Mouse (Mus musculus) E14TG2a.4 (cell line): ENCODE measurements around the gene BC049352.

Source experiments
- H3K27me3 ChIP-seq: 2 replicates; pipeline ENCODE4 v1.6.1; 2014; ENCODE audit warnings: low read length, control low read depth; ENCODE audit not compliant: insufficient read depth
- H3K36me3 ChIP-seq: 2 replicates; pipeline ENCODE4 v1.6.1; 2014; ENCODE audit warnings: low read length, control low read depth; ENCODE audit not compliant: insufficient read depth
- H3K4me1 ChIP-seq: replicated peaks from 2 replicates; pipeline ENCODE4 v1.6.1; 2014; ENCODE audit warnings: low read depth, low read length, control low read depth
- H3K4me3 ChIP-seq: replicated peaks from 2 replicates; pipeline ENCODE4 v1.5.1; 2014; ENCODE audit warnings: mild to moderate bottlenecking, low read length
- H3K9me3 ChIP-seq: 2 replicates; pipeline ENCODE4 v1.6.1; 2014; ENCODE audit warnings: low read length, control low read depth
- CTCF ChIP-seq: conservative IDR thresholded peaks from 2 replicates; pipeline ENCODE4 v1.5.1; 2014; ENCODE audit warnings: low read length
- NANOG ChIP-seq: IDR thresholded peaks from 2 replicates; pipeline ENCODE4 v1.6.1; 2014; ENCODE audit warnings: borderline replicate concordance, low read length, mixed read lengths
- POU5F1 ChIP-seq: IDR thresholded peaks from 2 replicates; pipeline ENCODE4 v1.6.1; 2014; ENCODE audit warnings: low read length, borderline replicate concordance

The BC049352 gene

GRCm38 (mm10) chr9:45215526-45216179, 33.8 kb downstream of the BC049352 start:
- TF ChIP-seq NANOG: no peak
- no peak for TF ChIP-seq CTCF
- TF ChIP-seq POU5F1: no peak
- no peak overlapping the region for H3K4me3 ChIP-seq
- H3K9me3 ChIP-seq: no peaks in the 10 kb centered on the region
- H3K27me3 ChIP-seq: no peaks in the 10 kb centered on the region; the same call in 1 of the 2 replicates
- no peaks in the 10 kb centered on the region for H3K36me3 ChIP-seq
- H3K4me1 ChIP-seq: no peaks in the 10 kb centered on the region

- H3K4me1 ChIP-seq: no peaks in the 10 kb centered on the region
- no peaks in the 10 kb centered on the region for H3K9me3 ChIP-seq
- H3K36me3 ChIP-seq: no peaks in the 10 kb centered on the region
- TF ChIP-seq POU5F1: no peak
- TF ChIP-seq CTCF: no peak
- no peak for TF ChIP-seq NANOG
- no peak overlapping the region for H3K4me3 ChIP-seq
- H3K27me3 ChIP-seq: 0 out of 2 replicates have a peak, but pooled peaks cover 2% of the 10 kb centered on the region
Measured at GRCm38 (mm10) chr9:45219644-45220043, 37.8 kb downstream of the BC049352 start.

- Histone ChIP-seq H3K9me3 (no peaks in the 10 kb centered on the region), H3K4me3 (no peak overlapping the region), H3K4me1 (no peaks in the 10 kb centered on the region), H3K36me3 (no peaks in the 10 kb centered on the region), H3K27me3 (0 out of 2 replicates have a peak, but pooled peaks cover 2% of the 10 kb centered on the region)
- TF ChIP-seq POU5F1 (no peak), CTCF (peak; percentile 45)
Measured at GRCm38 (mm10) chr9:45221567-45221966, 39.8 kb downstream of the BC049352 start.

GRCm38 (mm10) chr9:45229359-45229758, 47.6 kb downstream of the BC049352 start:
- Histone ChIP-seq H3K9me3 (no peaks in the 10 kb centered on the region), H3K36me3 (no peaks in the 10 kb centered on the region), H3K27me3 (peaks cover 8% of the 10 kb centered on the region; the same call in 1 of the 2 replicates), H3K4me1 (no peaks in the 10 kb centered on the region), H3K4me3 (no peak overlapping the region)
- TF ChIP-seq POU5F1: no peak
- no peak for TF ChIP-seq CTCF
- TF ChIP-seq NANOG: no peak

GRCm38 (mm10) chr9:45235668-45236227, 53.9 kb downstream of the BC049352 start:
- H3K4me1 ChIP-seq: 0 out of 2 replicates have a peak, but pooled peaks cover 4% of the 10 kb centered on the region
- no peaks in the 10 kb centered on the region for H3K36me3 ChIP-seq
- H3K4me3 ChIP-seq: no peak overlapping the region
- H3K9me3 ChIP-seq: no peaks in the 10 kb centered on the region; the same call in 1 of the 2 replicates
- H3K27me3 ChIP-seq: peaks cover 7% of the 10 kb centered on the region; the same call in 1 of the 2 replicates
- TF ChIP-seq CTCF: no peak
- no peak for TF ChIP-seq POU5F1
- TF ChIP-seq NANOG: no peak

GRCm38 (mm10) chr9:45236744-45237143, 54.9 kb downstream of the BC049352 start:
- no peaks in the 10 kb centered on the region for H3K36me3 ChIP-seq
- no peak overlapping the region for H3K4me3 ChIP-seq
- TF ChIP-seq CTCF (no peak), POU5F1 (no peak), NANOG (no peak)
- H3K4me1 ChIP-seq: 0 out of 2 replicates have a peak, but pooled peaks cover 4% of the 10 kb centered on the region
- no peaks in the 10 kb centered on the region; the same call in 1 of the 2 replicates for H3K9me3 ChIP-seq
- peaks cover 4% of the 10 kb centered on the region; the same call in 1 of the 2 replicates for H3K27me3 ChIP-seq

- no peaks in the 10 kb centered on the region; the same call in 1 of the 2 replicates for H3K9me3 ChIP-seq
- H3K4me1 ChIP-seq: 0 out of 2 replicates have a peak, but pooled peaks cover 4% of the 10 kb centered on the region
- H3K27me3 ChIP-seq: peaks cover 2% of the 10 kb centered on the region; the same call in 1 of the 2 replicates
- H3K36me3 ChIP-seq: no peaks in the 10 kb centered on the region
- no peak overlapping the region for H3K4me3 ChIP-seq
- no peak for TF ChIP-seq NANOG
- TF ChIP-seq POU5F1: no peak
- no peak for TF ChIP-seq CTCF
Measured at GRCm38 (mm10) chr9:45241397-45241796, 59.6 kb downstream of the BC049352 start.

GRCm38 (mm10) chr9:45245432-45245831, 63.6 kb downstream of the BC049352 start:
- Histone ChIP-seq H3K4me1 (no peaks in the 10 kb centered on the region), H3K27me3 (peaks cover 9% of the 10 kb centered on the region)
- TF ChIP-seq POU5F1 (no peak), CTCF (no peak), NANOG (no peak)

More at GRCm38 (mm10) chr9:45245432-45245831, 63.6 kb downstream of the BC049352 start:
- Histone ChIP-seq H3K36me3 (no peaks in the 10 kb centered on the region), H3K9me3 (no peaks in the 10 kb centered on the region), H3K4me3 (no peak overlapping the region)
